Mouse (Mus musculus) bone marrow macrophage, adult 2 months (primary cell): ENCODE measurements at regions not wholly inside any gene's neighbourhood (a gene's known extent, or its start where the extent isn't known, plus 50 kb on each side); places are given as distances from the start of the nearest gene placed in this dataset.

Experiments
- CTCF ChIP-seq: IDR thresholded peaks from 2 replicates; pipeline ENCODE4 v1.5.1; 2012; ENCODE audit warnings: low read depth, mild to moderate bottlenecking, low read length, moderate library complexity
- POLR2A ChIP-seq: IDR thresholded peaks from 2 replicates; pipeline ENCODE4 v1.6.1; 2012; ENCODE audit warnings: mild to moderate bottlenecking, low read depth, low read length, borderline replicate concordance

GRCm38 (mm10) chr12:32481051-32481450, 102.5 kb downstream of the Ccdc71l start:
- TF ChIP-seq CTCF (no peak), POLR2A (no peak)
